Mouse (Mus musculus): Measurements from ENCODE around the gene Clcf1. TPM values are rescaled to one million over a fixed set of nuclear protein-coding genes. Genes with fewer than 3 reads are reported as not detected.

Gene Clcf1
- polyA plus RNA-seq, 1 experiment, result 11.5 TPM

DNA sequence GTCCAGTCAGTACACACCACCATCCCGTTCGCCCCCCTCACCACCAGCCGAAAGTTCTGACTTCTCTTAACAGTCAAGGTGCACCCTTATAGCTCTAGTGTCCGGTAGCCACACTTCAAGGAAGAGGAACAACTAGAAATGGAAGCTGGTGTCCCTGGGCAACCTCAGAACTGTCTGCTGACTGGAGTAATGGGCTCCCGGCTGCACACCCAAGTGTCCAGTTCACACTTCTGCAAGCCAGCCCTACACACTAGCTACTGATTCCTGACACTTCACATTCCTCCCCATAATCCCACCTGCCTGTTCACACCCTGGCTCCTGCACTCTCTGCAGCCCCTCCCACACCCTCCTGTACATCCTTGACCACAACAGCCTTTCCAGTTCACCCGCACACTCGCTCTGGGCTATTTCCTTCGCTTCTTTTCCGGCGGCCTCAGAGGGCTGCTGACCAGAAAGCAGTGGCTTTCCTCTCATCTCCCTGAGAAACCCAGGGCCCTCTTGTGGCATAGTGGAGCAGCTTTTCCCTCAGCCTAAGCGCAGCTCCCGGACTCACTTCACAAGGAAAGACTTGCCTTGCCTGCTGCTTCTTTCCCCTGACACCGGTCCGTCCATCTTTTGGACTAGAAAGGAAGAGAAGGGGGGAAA, 2.1 kb downstream of the Clcf1 start:
- peaks cover 37% of the 10 kb centered on the region for H3K79me2 ChIP-seq (ENCODE audit: control insufficient read depth, insufficient read depth)
- H3K4me3 ChIP-seq, result peak overlapping the region; percentile 39
- peak overlapping the region; percentile 83 for H3ac ChIP-seq (ENCODE audit: control insufficient read depth, insufficient read length)
- peak overlapping the region; percentile 96 for H3K4me2 ChIP-seq (ENCODE audit: low read depth)
- no peaks in the 10 kb centered on the region for H3K27me3 ChIP-seq (ENCODE audit: control insufficient read depth, insufficient read depth, insufficient read length)
- TF ChIP-seq E2F4 (IDR thresholded peaks at IDR 0.05; ENCODE audit: insufficient read depth) (no peak), POLR2AphosphoS2 (IDR thresholded peaks at IDR 0.05; ENCODE audit: insufficient read length, low read depth) (no peak), REST (IDR thresholded peaks at IDR 0.05; ENCODE audit: insufficient read depth, insufficient read length) (no peak), USF1 (IDR thresholded peaks at IDR 0.05; ENCODE audit: low read depth) (no peak), MYOG (IDR thresholded peaks at IDR 0.05; ENCODE audit: control insufficient read depth in 1 of 3, insufficient read depth in 1 of 3, insufficient read length in 2 of 3, low read depth in 2 of 3) (no peak), MYOD1 (IDR thresholded peaks at IDR 0.05; ENCODE audit: control insufficient read depth in 1 of 3, insufficient read length in 2 of 3, low read depth in 2 of 3) (no peak), POLR2A (IDR thresholded peaks at IDR 0.05; ENCODE audit: insufficient read length, low read depth) (no peak), MAX (IDR thresholded peaks at IDR 0.05; ENCODE audit: low read depth) (no peak), CEBPB (IDR thresholded peaks at IDR 0.05; ENCODE audit: insufficient read depth, poor library complexity, severe bottlenecking) (no peak), TCF12 (IDR thresholded peaks at IDR 0.05; ENCODE audit: insufficient read depth, poor library complexity, severe bottlenecking) (no peak), TCF3 (IDR thresholded peaks at IDR 0.05; ENCODE audit: insufficient read length, low read depth) (no peak)
- no peaks in the 10 kb centered on the region for H3K36me3 ChIP-seq (ENCODE audit: control insufficient read depth, insufficient read depth)

DNA sequence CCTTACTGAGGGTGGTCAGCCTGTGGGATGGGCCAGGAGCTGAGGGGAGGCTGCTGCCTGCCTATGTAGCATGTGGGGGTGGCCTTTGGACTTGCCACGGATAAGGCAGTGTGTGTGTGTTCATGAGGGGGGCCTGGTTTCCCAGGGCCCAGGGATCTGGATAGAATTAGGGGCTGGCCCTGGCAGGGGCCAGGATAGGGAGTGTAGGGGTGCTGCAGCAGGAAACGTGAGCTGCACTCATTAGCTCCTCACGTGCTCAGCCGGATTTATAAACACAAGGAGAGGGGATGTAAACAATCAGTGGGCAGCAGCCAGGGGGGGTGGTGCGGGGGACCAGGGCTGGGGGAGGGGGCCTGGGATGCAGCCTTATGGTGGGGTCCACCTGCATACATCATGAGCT, 3.1 kb downstream of the Clcf1 start:
- Histone ChIP-seq H3K4me3 (no peak overlapping the region), H3K4me2 (ENCODE audit: low read depth) (peak overlapping the region; percentile 96)

DNA sequence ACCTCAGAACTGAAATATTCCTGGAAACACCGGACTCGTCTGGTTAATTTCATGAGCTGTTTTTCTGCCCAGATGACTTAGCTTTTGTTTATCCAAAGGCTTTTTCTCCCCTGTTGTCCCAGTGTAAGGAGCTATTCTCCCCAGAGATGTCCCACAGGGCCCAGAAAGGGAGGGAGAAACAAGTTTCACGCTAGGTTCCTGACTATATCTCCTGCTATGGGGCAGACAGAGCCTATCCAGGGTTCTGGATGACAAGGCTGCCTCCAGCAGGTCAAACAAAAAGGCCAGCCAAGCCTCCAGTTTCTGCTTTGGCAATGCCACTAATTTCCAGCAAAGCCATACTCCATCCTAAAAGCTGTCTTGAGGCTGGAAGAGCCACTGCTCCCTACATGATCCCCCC, 3.8 kb downstream of the Clcf1 start:
- TF ChIP-seq REST (IDR thresholded peaks at IDR 0.05; ENCODE audit: insufficient read depth, insufficient read length), result no peak
- no peak for TF ChIP-seq MYOD1 (IDR thresholded peaks at IDR 0.05; ENCODE audit: control insufficient read depth in 1 of 3, insufficient read length in 2 of 3, low read depth in 2 of 3)
- TF ChIP-seq MYOG (IDR thresholded peaks at IDR 0.05; ENCODE audit: control insufficient read depth in 1 of 3, insufficient read depth in 1 of 3, insufficient read length in 2 of 3, low read depth in 2 of 3), result no peak
- no peak for TF ChIP-seq USF1 (IDR thresholded peaks at IDR 0.05; ENCODE audit: low read depth)
- TF ChIP-seq SRF (IDR thresholded peaks at IDR 0.05; ENCODE audit: control insufficient read depth, insufficient read length, low read depth), result no peak
- no peaks in the 10 kb centered on the region for H3K36me3 ChIP-seq (ENCODE audit: control insufficient read depth, insufficient read depth)
- H3K4me3 ChIP-seq, result no peak overlapping the region
- peak overlapping the region; percentile 10 for H3K4me2 ChIP-seq (ENCODE audit: low read depth)
- H3K79me2 ChIP-seq (ENCODE audit: control insufficient read depth, insufficient read depth), result peaks cover 37% of the 10 kb centered on the region
- H3K27me3 ChIP-seq (ENCODE audit: control insufficient read depth, insufficient read depth, insufficient read length), result no peaks in the 10 kb centered on the region
- no peak overlapping the region for H3ac ChIP-seq (ENCODE audit: control insufficient read depth, insufficient read length)

More for the DNA sequence above, 3.1 kb downstream of the Clcf1 start:
- no peak for TF ChIP-seq CEBPB (IDR thresholded peaks at IDR 0.05; ENCODE audit: insufficient read depth, poor library complexity, severe bottlenecking)
- TF ChIP-seq SRF (IDR thresholded peaks at IDR 0.05; ENCODE audit: control insufficient read depth, insufficient read length, low read depth), result no peak
- no peak for TF ChIP-seq TCF3 (IDR thresholded peaks at IDR 0.05; ENCODE audit: insufficient read length, low read depth)
- TF ChIP-seq USF1 (IDR thresholded peaks at IDR 0.05; ENCODE audit: low read depth), result no peak
- TF ChIP-seq REST (IDR thresholded peaks at IDR 0.05; ENCODE audit: insufficient read depth, insufficient read length), result no peak
- no peak for TF ChIP-seq TCF12 (IDR thresholded peaks at IDR 0.05; ENCODE audit: insufficient read depth, poor library complexity, severe bottlenecking)
- TF ChIP-seq MYOG (IDR thresholded peaks at IDR 0.05; ENCODE audit: control insufficient read depth in 1 of 3, insufficient read depth in 1 of 3, insufficient read length in 2 of 3, low read depth in 2 of 3), result no peak
- no peak for TF ChIP-seq MAX (IDR thresholded peaks at IDR 0.05; ENCODE audit: low read depth)
- Histone ChIP-seq H3ac (ENCODE audit: control insufficient read depth, insufficient read length) (no peak overlapping the region), H3K27me3 (ENCODE audit: control insufficient read depth, insufficient read depth, insufficient read length) (no peaks in the 10 kb centered on the region), H3K79me2 (ENCODE audit: control insufficient read depth, insufficient read depth) (peaks cover 37% of the 10 kb centered on the region), H3K36me3 (ENCODE audit: control insufficient read depth, insufficient read depth) (no peaks in the 10 kb centered on the region)

DNA sequence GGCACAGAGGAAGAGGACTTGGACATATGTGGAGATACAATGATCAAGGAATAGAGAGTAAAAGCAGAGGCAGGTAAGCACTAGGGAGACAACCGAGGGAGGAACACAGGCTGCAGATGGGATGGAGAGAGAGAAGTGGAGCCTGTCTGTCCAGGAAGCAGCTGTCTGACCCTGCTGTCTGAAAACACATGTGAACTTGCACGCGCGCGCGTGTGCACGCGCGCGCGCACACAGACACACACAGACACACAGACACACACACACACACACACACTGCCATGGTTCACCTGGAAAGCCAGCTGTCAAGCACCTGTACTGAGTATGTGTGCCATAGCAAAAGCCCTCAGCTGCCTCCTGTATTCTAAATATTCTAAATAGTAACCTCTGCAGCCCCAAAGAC, 4.3 kb downstream of the Clcf1 start:
- no peak overlapping the region for H3K4me3 ChIP-seq
- no peaks in the 10 kb centered on the region for H3K27me3 ChIP-seq (ENCODE audit: control insufficient read depth, insufficient read depth, insufficient read length)
- no peaks in the 10 kb centered on the region for H3K36me3 ChIP-seq (ENCODE audit: control insufficient read depth, insufficient read depth)
- TF ChIP-seq E2F4 (IDR thresholded peaks at IDR 0.05; ENCODE audit: insufficient read depth) (no peak), USF1 (IDR thresholded peaks at IDR 0.05; ENCODE audit: low read depth) (no peak), TCF12 (IDR thresholded peaks at IDR 0.05; ENCODE audit: insufficient read depth, poor library complexity, severe bottlenecking) (no peak), MYOD1 (IDR thresholded peaks at IDR 0.05; ENCODE audit: control insufficient read depth in 1 of 3, insufficient read length in 2 of 3, low read depth in 2 of 3) (no peak), SRF (IDR thresholded peaks at IDR 0.05; ENCODE audit: control insufficient read depth, insufficient read length, low read depth) (no peak), TCF3 (IDR thresholded peaks at IDR 0.05; ENCODE audit: insufficient read length, low read depth) (no peak), MAX (IDR thresholded peaks at IDR 0.05; ENCODE audit: low read depth) (no peak)
- H3K4me2 ChIP-seq (ENCODE audit: low read depth), result no peak overlapping the region
- H3ac ChIP-seq (ENCODE audit: control insufficient read depth, insufficient read length), result no peak overlapping the region
- peaks cover 37% of the 10 kb centered on the region for H3K79me2 ChIP-seq (ENCODE audit: control insufficient read depth, insufficient read depth)

DNA sequence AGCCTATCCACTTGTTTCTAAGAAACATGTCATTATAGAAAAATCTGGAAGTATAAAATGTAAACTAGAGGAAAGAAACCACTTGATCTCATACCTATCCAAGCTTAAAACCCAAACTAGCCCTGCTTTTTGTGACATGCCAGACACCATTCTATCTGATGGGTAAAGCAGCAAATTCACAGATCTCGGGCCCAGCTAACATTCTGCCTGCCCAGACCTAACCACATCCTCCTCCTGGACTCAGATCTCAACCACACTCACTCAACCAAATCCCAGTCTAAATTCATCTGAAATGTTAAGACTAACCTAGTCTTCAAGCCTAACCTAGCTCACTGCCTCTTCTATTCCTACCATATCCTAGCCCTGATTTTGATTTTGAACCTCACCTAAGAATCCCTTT, 4.7 kb downstream of the Clcf1 start:
- no peak overlapping the region for H3K4me3 ChIP-seq
- H3K27me3 ChIP-seq (ENCODE audit: control insufficient read depth, insufficient read depth, insufficient read length), result no peaks in the 10 kb centered on the region
- no peak overlapping the region for H3K4me2 ChIP-seq (ENCODE audit: low read depth)

More for the DNA sequence above, 4.7 kb downstream of the Clcf1 start:
- no peak for TF ChIP-seq POLR2AphosphoS2 (IDR thresholded peaks at IDR 0.05; ENCODE audit: insufficient read length, low read depth)
- TF ChIP-seq USF1 (IDR thresholded peaks at IDR 0.05; ENCODE audit: low read depth), result no peak
- TF ChIP-seq POLR2A (IDR thresholded peaks at IDR 0.05; ENCODE audit: insufficient read length, low read depth), result no peak
- no peak for TF ChIP-seq SRF (IDR thresholded peaks at IDR 0.05; ENCODE audit: control insufficient read depth, insufficient read length, low read depth)
- TF ChIP-seq TCF3 (IDR thresholded peaks at IDR 0.05; ENCODE audit: insufficient read length, low read depth), result no peak
- no peak for TF ChIP-seq MAX (IDR thresholded peaks at IDR 0.05; ENCODE audit: low read depth)
- TF ChIP-seq REST (IDR thresholded peaks at IDR 0.05; ENCODE audit: insufficient read depth, insufficient read length), result no peak
- TF ChIP-seq CEBPB (IDR thresholded peaks at IDR 0.05; ENCODE audit: insufficient read depth, poor library complexity, severe bottlenecking), result no peak
- TF ChIP-seq MYOG (IDR thresholded peaks at IDR 0.05; ENCODE audit: control insufficient read depth in 1 of 3, insufficient read depth in 1 of 3, insufficient read length in 2 of 3, low read depth in 2 of 3), result no peak
- TF ChIP-seq MYOD1 (IDR thresholded peaks at IDR 0.05; ENCODE audit: control insufficient read depth in 1 of 3, insufficient read length in 2 of 3, low read depth in 2 of 3), result no peak
- no peak for TF ChIP-seq E2F4 (IDR thresholded peaks at IDR 0.05; ENCODE audit: insufficient read depth)
- TF ChIP-seq TCF12 (IDR thresholded peaks at IDR 0.05; ENCODE audit: insufficient read depth, poor library complexity, severe bottlenecking), result no peak
- Histone ChIP-seq H3K36me3 (ENCODE audit: control insufficient read depth, insufficient read depth) (no peaks in the 10 kb centered on the region), H3K79me2 (ENCODE audit: control insufficient read depth, insufficient read depth) (peaks cover 37% of the 10 kb centered on the region), H3ac (ENCODE audit: control insufficient read depth, insufficient read length) (no peak overlapping the region)

All from myocyte (in vitro differentiated cells).